Mouse (Mus musculus) frontal cortex, postnatal 36 days (tissue): Measurements from ENCODE around the gene Zdhhc6.

ENCODE experiments used
- DNase-seq, 2 experiments: peaks; one replicate each; pipeline ENCODE4 v3.0.0; 2022; ENCODE audit warnings: low spot score in 2 of 2

The Zdhhc6 gene

GRCm38 (mm10) chr19:55300525-55300924 lies 15.3 kb downstream of the Zdhhc6 start:
- DNase-seq = no peak

- no peak for DNase-seq
Measured at GRCm38 (mm10) chr19:55299378-55299777, 16.5 kb downstream of the Zdhhc6 start.

- no peak for DNase-seq
Measured at GRCm38 (mm10) chr19:55297961-55298360, 17.9 kb downstream of the Zdhhc6 start.

GRCm38 (mm10) chr19:55297489-55297888 lies 18.3 kb downstream of the Zdhhc6 start:
- DNase-seq = no peak

- no peak for DNase-seq
Measured at GRCm38 (mm10) chr19:55296301-55296700, 19.5 kb downstream of the Zdhhc6 start.

- no peak for DNase-seq
Measured at GRCm38 (mm10) chr19:55295556-55295955, 20.3 kb downstream of the Zdhhc6 start.

GRCm38 (mm10) chr19:55295075-55295474 lies 20.8 kb downstream of the Zdhhc6 start:
- no peak for DNase-seq

- DNase-seq = no peak
Measured at GRCm38 (mm10) chr19:55293175-55293574, 22.7 kb downstream of the Zdhhc6 start.

GRCm38 (mm10) chr19:55292210-55292850 lies 23.5 kb downstream of the Zdhhc6 start:
- DNase-seq = no peak

- DNase-seq = no peak
Measured at GRCm38 (mm10) chr19:55290621-55291270, 25.1 kb downstream of the Zdhhc6 start.

- no peak for DNase-seq
Measured at GRCm38 (mm10) chr19:55288974-55289373, 26.9 kb downstream of the Zdhhc6 start.

GRCm38 (mm10) chr19:55286034-55286433 lies 29.8 kb downstream of the Zdhhc6 start:
- no peak for DNase-seq

GRCm38 (mm10) chr19:55284093-55284492 lies 31.7 kb downstream of the Zdhhc6 start:
- DNase-seq = no peak

- DNase-seq = no peak
Measured at GRCm38 (mm10) chr19:55276770-55277169, 39.1 kb downstream of the Zdhhc6 start.

- no peak for DNase-seq
Measured at GRCm38 (mm10) chr19:55276100-55276499, 39.7 kb downstream of the Zdhhc6 start.

GRCm38 (mm10) chr19:55273340-55273739 lies 42.5 kb downstream of the Zdhhc6 start:
- DNase-seq = no peak

GRCm38 (mm10) chr19:55271448-55271847 lies 44.4 kb downstream of the Zdhhc6 start:
- no peak for DNase-seq

- DNase-seq = no peak
Measured at GRCm38 (mm10) chr19:55269051-55269450, 46.8 kb downstream of the Zdhhc6 start.

- no peak for DNase-seq
Measured at GRCm38 (mm10) chr19:55268150-55268549, 47.7 kb downstream of the Zdhhc6 start.

GRCm38 (mm10) chr19:55266786-55267185 lies 49.0 kb downstream of the Zdhhc6 start:
- DNase-seq = no peak

GRCm38 (mm10) chr19:55265269-55265668 lies 50.6 kb downstream of the Zdhhc6 start:
- no peak for DNase-seq

- DNase-seq = no peak
Measured at GRCm38 (mm10) chr19:55260389-55261184, 55.2 kb downstream of the Zdhhc6 start.

GRCm38 (mm10) chr19:55258514-55258913 lies 57.3 kb downstream of the Zdhhc6 start:
- no peak for DNase-seq
